8 mouse cellular contexts compared by ENCODE assay signal in the genomic region with DNA sequence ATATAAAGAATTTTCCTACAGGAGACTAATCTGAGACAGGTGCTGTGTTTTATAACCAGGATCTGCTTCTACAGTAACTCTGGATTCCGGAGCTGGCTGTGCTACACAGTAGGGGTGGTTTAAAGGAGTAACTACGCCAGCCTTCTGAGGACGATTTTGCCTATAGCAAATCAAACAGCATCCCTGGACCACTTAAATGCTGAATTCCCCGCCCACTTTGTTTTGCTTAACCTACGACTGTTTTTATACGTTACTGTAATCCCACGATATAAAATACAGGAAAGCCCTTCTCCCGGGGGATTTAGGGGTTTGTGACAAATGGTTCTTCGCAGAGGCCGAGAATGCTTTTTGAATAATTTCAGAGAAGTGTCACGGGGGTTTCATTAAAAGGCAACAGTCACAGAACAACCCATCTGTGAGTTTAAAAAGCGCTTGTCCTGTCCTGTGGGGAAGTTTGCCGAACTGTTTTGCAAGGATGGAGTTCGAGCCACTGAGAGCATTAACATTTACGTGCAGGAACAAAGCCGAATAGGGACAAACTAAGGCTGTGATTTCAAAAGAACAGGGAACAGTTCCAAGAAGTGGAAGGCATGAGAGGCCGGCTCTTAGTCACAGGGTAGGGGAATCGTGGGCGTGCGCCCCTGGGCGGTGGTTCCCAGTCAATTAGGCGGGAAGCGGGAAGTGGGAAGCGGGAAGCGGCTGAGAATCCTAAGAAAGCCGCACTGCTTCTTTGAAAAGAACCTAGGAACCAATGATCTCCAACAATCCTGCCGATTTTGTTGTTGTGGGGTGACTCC. TPM values are rescaled to one million over a fixed set of nuclear protein-coding genes. Genes with fewer than 3 reads are reported as not detected.
DNase-seq lines count a peak whose midpoint lies in the region; ATAC-seq and TF ChIP-seq lines count a peak whose summit lies in the region.

No protein-coding gene starts in this region.

- peak overlapping the region; percentile 51 for H3K27ac ChIP-seq in bone marrow macrophage, adult 2 months (ENCODE audit: insufficient read depth, low read depth, low read length)
- H3K27ac ChIP-seq in midbrain, embryonic 12.5 days (replicated peaks): no peak overlapping the region

- H3K4me1 ChIP-seq in bone marrow macrophage, adult 2 months (ENCODE audit: control insufficient read depth, insufficient read depth, low read length): peaks cover 44% of the 10 kb centered on the region
- peaks cover 18% of the 10 kb centered on the region for H3K4me1 ChIP-seq in midbrain, embryonic 12.5 days

- TF ChIP-seq POLR2A in bone marrow macrophage, adult 2 months (IDR thresholded peaks at IDR 0.05; ENCODE audit: borderline replicate concordance, low read depth, low read length): no peak

- H3K4me2 ChIP-seq in midbrain, embryonic 12.5 days (replicated peaks): peak overlapping the region; percentile 47

- peaks cover 34% of the 10 kb centered on the region for H3K27me3 ChIP-seq in midbrain, embryonic 12.5 days

- H3K9me3 ChIP-seq in midbrain, embryonic 12.5 days: no peaks in the 10 kb centered on the region

- WGBS in midbrain, embryonic 12.5 days: 17% methylated on average over 27 of the region's 27 CpGs

- peak overlapping the region; percentile 37; the same call in 1 of the 2 replicates for H3K9ac ChIP-seq in midbrain, embryonic 12.5 days (replicated peaks)

- no peaks in the 10 kb centered on the region for H3K36me3 ChIP-seq in midbrain, embryonic 12.5 days

- TF ChIP-seq CTCF in bone marrow macrophage, adult 2 months (IDR thresholded peaks at IDR 0.05; ENCODE audit: low read depth, low read length): no peak

- H3K4me3 ChIP-seq in bone marrow macrophage, adult 2 months (ENCODE audit: insufficient read depth, low read length): peak overlapping the region; percentile 18
- H3K4me3 ChIP-seq in midbrain, embryonic 12.5 days: peak overlapping the region; percentile 27

- peak; percentile 38 for DNase-seq in gastrocnemius, adult 18-20 months (ENCODE audit: low spot score)
- no peak for DNase-seq in gastrocnemius, adult 8-10 months (ENCODE audit: low spot score in 2 of 2)
- DNase-seq in heart, adult 8-10 months (ENCODE audit: low spot score): peak; percentile 55
- DNase-seq in kidney, postnatal 14 days: peak; percentile 50
- DNase-seq in c-Kit-positive CD71-positive TER-119-positive erythroid progenitor cells, embryonic 14.5 days (ENCODE audit: low spot score): no peak

- no peak for ATAC-seq in midbrain, embryonic 12.5 days (ENCODE audit: low FRiP score, low read depth)
- ATAC-seq in cerebellum, adult (ENCODE audit: insufficient number of reproducible peaks, low FRiP score, low TSS enrichment): no peak

RNA-seq across cellular contexts. Expression of gene Hnrnpa3, which starts 49.7 kb away (rescaled TPM):
- total RNA-seq in gastrocnemius, adult 18-20 months (2021): 100 to 1,000 TPM; 112 to 143 TPM
- 100 to 1,000 TPM in 2 of 4 experiments, 10 to 100 TPM in 2; 89.8 to 139 (median 106) TPM for total RNA-seq in gastrocnemius, adult 8-10 months (2022)
- 183 and 208 TPM in 2 replicates for polyA plus RNA-seq in bone marrow macrophage, adult 2 months (2012; ENCODE audit: insufficient read depth, insufficient read length, missing spikeins)
- total RNA-seq in heart, adult 8-10 months (2022): 100 to 1,000 TPM; 132 to 185 (median 159) TPM
- polyA plus RNA-seq in midbrain, embryonic 12.5 days (2016; fragmentation: Nextera tagmentation; extraction: Ambion mirVana): 345 and 374 TPM in 2 replicates

Comparison
In these comparisons a context has a peak if more than half of its experiments do, and no peak if none do; other contexts are left out.
1. DNase-seq: peak in gastrocnemius, adult 18-20 months (single experiment), heart, adult 8-10 months (single experiment) and kidney, postnatal 14 days (single experiment); none in gastrocnemius, adult 8-10 months (0 of 2) and c-Kit-positive CD71-positive TER-119-positive erythroid progenitor cells, embryonic 14.5 days (single experiment).